Mouse (Mus musculus) right cerebral cortex, postnatal 36 days (tissue): Measurements from ENCODE around the gene Kif1c.
A peak's percentile ranks its signal among the peaks of the same experiment; 100 is the strongest.
"Not testable (repeated sequence)": the region's sequence is repeated elsewhere in the genome, so short reads cannot be mapped to it uniquely, and the experiment has no call there.

Experiments
- DNase-seq, 2 experiments: peaks; one replicate each; pipeline ENCODE4 v3.0.0; 2022; ENCODE audit warnings: low spot score in 2 of 2, mixed read lengths in 1 of 2

Kif1c gene

GRCm38 (mm10) chr11:70742581-70743459 is 42.5 kb downstream of the Kif1c start:
- DNase-seq, result no peak

GRCm38 (mm10) chr11:70745636-70746035 is 45.3 kb downstream of the Kif1c start:
- DNase-seq, result no peak

DNA sequence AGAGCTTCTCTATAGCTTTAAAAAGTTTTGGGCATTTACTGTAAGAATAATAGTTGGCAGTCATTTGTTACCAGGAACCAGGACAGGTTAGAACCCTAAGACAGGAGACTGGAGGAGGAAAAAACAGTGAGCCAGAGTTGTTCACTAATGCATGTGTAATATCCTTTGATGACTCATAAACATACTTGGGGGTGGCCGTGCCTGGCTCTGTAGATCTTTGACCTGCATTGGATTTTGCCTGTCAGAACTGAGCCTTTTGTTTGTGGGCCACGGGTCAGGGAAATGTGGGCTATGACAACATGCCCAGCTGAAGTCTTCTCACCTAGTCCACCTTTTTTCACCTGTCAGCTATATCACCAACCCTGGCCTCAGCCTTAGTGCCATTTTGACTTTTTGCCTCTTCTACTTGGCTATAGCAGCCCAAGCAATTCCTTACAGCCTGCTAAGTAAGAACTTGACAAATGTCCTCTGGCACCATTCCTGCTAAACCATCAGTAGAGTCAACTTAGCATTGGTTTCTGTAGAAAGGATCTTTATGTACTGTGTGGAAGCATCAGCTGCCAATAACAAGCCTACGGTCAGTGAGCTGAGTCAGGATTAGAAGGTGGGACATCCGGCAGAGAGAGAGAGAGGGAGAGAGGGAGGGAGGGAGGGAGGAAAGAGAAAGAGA is 47.7 kb downstream of the Kif1c start:
- DNase-seq, result no peak

DNA sequence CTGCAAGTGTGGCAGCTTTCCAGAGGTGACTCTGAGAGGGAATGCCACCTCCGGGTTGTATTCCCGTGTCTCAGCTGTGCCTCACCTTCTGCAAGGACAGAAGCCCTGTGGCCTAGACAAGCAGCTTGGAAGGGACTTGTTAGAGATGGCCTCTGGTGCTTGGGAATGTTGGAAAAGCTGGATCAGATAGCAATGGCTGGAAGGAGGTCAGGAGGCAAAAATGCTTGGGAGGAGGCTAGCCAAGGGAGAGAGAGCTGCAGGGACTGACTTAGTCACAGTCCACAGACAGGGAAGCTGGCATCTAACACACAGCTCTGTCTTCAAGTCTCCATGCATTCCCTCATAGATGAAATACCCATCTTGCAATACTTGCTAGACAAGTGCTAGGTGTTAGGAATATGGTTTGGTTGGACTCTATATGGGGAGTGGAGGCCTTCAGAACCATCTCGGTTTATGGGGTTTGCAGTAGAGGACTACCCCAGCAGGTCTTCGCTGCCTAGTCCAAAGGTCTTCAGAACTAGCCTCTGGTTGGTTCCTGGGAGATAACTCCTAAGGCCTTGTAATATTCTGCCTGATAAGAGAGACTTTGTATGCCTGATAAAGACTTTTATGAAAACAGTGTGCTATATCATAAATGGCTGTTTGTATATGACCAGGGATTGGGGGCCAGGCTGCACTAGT is 52.1 kb downstream of the Kif1c start:
- DNase-seq, result no peak

DNA sequence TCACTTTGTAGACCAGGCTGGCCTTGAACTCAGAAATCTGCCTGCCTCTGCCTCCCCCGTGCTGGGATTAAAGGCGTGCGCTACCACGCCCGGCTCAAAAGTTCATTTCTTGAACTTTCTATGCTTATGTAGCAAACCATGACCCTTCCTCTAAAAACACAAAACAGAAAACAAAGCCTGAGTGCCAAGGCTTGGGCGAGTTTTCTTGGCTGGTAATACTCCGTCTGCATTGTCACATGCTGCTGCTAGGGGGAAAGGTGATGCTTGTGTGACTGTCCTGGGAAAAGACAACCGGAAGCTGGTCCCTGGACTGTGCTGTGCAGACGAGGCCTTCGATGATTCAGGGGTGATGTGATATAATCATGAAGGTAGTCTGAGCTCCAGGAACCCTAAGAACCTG is 52.8 kb downstream of the Kif1c start:
- DNase-seq, result no peak

DNA sequence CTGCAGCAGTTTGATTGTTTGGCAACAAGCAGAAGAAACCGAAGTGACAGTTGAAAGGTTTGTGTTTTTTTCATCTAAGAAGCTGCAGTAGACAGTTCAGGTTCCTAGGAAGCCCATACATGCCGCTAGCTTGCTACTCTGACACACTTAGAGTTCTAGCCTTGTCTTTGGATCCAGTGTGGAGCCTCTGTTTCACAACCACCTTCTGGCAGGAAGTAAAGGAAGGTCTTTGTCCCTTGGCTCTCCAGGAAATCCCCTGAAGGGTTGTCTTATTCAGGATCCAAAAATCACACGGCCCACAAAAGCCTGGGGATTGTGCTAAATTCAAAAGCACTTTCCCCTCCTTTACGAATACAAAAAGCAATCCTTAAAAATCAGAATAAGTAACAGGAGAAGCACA is 54.1 kb downstream of the Kif1c start:
- no peak for DNase-seq

DNA sequence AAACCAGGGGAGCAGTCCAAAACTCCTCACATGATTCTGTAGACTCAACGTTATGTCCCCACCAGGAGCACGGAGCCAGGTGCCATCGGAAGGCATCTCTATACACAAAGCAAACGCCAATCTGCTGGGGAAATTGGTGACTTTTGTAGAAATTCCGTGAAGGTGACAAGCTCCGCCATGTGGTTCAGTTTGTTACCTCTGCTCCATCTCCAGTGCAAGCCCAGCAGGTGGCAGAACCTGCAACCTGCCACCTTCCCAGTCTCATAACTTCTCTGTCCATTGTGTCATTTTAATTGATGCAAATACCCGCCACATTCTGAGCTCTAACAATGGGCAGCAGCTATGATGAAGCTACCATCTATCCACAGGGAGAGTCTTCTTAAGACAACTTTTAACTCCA is 54.6 kb downstream of the Kif1c start:
- DNase-seq, result no peak

DNA sequence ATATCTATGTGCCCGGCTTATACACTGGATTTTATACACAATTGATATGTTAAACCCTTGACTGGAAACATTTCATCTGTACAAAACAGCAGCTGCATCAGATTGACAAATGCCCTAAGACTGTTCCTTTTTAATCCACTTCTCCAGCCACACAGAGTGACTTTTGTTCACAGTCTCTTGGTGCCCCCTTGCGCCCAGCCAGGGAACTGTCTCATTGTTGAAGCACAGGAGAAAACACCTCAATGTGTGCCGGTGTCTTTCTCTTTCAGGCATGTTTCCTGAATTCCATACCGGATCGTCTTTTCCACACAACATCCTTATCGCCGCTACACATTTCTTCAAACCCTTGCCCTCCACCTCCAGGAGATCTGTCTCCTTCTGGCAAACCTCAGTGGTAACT is 55.3 kb downstream of the Kif1c start:
- peak; percentile 39 to 62 for DNase-seq

DNA sequence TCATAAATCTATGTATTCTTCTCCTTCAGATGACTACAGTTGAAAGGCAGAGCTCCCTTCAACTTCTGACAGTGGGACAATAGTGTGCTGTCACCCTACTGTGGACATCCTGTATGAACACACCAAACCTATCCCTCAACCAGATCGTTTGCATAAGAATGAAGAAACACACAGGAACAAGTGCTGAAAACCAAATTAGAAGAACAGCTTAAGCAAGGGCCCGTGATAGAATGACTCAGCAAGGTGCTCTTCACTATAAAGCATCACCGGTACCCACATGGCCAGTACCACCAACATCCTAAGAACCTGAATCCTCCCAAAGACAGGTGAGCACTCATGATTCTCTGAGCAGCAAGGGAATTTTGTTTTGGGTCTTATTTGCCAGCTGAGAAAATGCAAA is 60.1 kb downstream of the Kif1c start:
- DNase-seq, result not testable (repeated sequence)

- no peak for DNase-seq
Measured at GRCm38 (mm10) chr11:70762641-70763040, 62.3 kb downstream of the Kif1c start.

GRCm38 (mm10) chr11:70763582-70763935 is 63.2 kb downstream of the Kif1c start:
- no peak for DNase-seq

GRCm38 (mm10) chr11:70763936-70764808 is 63.8 kb downstream of the Kif1c start, which contains the start of gene Zfp3:
TSS of gene Zfp3 (plus strand) at chr11:70764209.
- peak; percentile 79 to 80 for DNase-seq

GRCm38 (mm10) chr11:70765776-70766445 is 65.6 kb downstream of the Kif1c start:
- DNase-seq, result no peak

DNA sequence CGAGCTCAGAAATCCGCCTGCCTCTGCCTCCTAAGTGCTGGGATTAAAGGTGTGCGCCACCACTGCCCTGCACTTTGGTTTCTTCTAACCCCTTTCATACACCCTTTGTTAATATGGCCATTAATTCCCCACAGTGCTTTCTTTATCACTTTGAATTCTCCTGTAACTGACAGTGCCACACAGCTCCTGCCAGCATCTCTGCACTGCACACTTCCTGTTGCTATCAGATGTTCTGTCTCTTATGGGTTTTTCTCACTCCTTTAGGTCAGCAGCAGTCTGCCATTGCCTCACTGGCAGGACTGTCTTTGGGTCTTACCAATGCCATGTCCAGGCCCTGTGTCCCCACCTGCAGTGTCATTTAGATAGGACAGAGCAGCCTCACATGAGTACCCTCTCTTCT is 70.5 kb downstream of the Kif1c start:
- no peak for DNase-seq

DNA sequence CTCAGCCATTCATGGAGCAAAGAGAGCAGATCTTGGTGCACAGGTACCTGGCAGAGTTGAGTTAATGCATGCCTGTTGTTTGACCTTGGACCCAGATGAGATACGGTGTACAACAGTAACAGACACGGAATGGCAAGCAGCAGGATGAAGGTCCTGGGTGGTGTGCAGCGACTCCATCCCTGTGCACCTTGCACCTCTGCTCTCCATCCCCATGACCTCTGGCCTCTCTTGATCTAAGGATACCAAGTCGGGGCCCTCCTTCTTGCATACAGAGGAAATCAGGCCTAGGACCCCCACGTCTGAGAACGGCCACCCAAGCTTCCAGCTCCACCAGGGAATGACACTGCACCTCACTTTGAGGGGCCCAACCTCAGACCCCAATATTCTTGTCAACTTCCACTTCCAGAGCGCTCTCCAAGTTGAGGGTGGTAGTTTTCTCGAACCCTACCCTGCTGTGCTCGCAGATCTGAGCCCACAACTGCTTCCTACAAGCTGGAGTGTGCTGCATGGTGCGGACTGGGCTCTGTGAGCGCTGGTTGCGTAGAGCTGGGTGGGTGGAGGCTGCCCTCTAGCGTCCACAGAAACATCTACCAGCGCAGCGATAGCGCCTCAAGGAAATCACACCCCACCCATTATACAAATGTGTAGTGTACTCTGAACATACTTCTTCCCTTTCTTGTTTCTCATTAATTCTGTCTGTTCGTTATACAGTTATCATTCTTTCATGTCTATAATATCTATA is 76.7 kb downstream of the Kif1c start:
- DNase-seq, result peak; percentile 51 to 55

GRCm38 (mm10) chr11:70777634-70778033 is 77.3 kb downstream of the Kif1c start:
- DNase-seq, result no peak

- not testable (repeated sequence) for DNase-seq
Measured at GRCm38 (mm10) chr11:70778058-70778457, 77.7 kb downstream of the Kif1c start.
